Mouse (Mus musculus): ENCODE measurements at regions not wholly inside any gene's neighbourhood (a gene's known extent, or its start where the extent isn't known, plus 50 kb on each side); places are given as distances from the start of the nearest gene placed in this dataset.
A peak's percentile ranks its signal among the peaks of the same experiment; 100 is the strongest.

DNA sequence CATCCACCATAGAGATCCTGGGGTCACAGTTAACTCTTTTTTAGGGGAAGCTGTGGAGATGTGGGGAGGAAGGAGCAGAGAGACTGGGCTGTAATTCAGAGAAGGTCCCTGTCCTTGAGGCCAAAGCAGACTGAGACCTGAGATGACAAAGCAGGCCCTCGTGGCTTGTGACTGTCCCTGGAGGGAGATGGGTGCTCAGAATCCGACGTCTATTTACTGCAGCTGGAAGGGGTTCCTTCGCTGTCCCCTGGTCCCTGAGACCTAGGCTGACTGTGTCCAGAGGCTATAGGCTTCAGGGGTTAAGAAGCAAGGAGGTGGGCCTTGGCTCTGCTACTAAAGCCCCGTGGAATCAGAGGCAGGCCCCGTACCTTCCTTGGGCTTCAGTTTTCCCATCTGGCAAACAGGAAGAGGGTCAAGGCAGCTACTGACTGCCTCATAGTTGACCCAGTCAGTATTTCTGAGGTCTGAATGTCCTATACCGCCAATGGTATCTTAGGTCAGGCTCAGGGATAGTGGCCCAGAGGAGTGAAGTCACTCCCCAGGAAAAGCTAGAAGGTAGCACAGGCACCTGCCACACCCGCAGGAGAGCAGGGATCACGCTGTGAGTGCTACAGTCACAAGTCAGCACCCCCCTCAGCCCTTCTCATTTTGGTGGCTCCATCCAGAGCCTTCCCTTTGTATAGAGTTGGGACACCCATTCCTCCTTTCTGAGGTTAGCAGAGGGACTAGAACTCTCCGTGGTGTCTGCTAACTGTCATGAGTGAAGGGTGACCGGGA lies 65.2 kb downstream of the Cstad start:
- peaks cover 36% of the 10 kb centered on the region for H3K4me1 ChIP-seq (ENCODE audit: control insufficient read depth, insufficient read depth, low read length)
- 39% methylated on average over 11 of the region's 11 CpGs for WGBS
- DNase-seq: peak in 1 of 2 experiments; percentile 44
- TF ChIP-seq POLR2A (IDR thresholded peaks at IDR 0.05; ENCODE audit: borderline replicate concordance, insufficient read depth, low read length) (no peak), CTCF (IDR thresholded peaks at IDR 0.05; ENCODE audit: borderline replicate concordance, insufficient read depth, low read depth, low read length) (no peak)
- H3K4me3 ChIP-seq (replicated peaks; ENCODE audit: insufficient read depth, low read depth, low read length): no peak overlapping the region
- no peaks in the 10 kb centered on the region for H3K27me3 ChIP-seq (ENCODE audit: control insufficient read depth, insufficient read depth, low read length)
- peak overlapping the region; percentile 15; the same call in 1 of the 2 replicates for H3K27ac ChIP-seq (ENCODE audit: insufficient read depth, low read length)

- no peaks in the 10 kb centered on the region for H3K27me3 ChIP-seq (ENCODE audit: control insufficient read depth, insufficient read depth, low read length)
- TF ChIP-seq CTCF (IDR thresholded peaks at IDR 0.05; ENCODE audit: borderline replicate concordance, insufficient read depth, low read depth, low read length) (no peak), POLR2A (IDR thresholded peaks at IDR 0.05; ENCODE audit: borderline replicate concordance, insufficient read depth, low read length) (no peak)
- peak overlapping the region; percentile 98 for H3K27ac ChIP-seq (ENCODE audit: insufficient read depth, low read length)
- peak; percentile 75 to 77 for DNase-seq
- WGBS: under 1% methylated on average over 16 of the region's 16 CpGs
- peak overlapping the region; percentile 49 for H3K4me3 ChIP-seq (replicated peaks; ENCODE audit: insufficient read depth, low read depth, low read length)
- H3K4me1 ChIP-seq (ENCODE audit: control insufficient read depth, insufficient read depth, low read length): peaks cover 41% of the 10 kb centered on the region
Observed at GRCm38 (mm10) chr2:30658844-30659555, 64.2 kb downstream of the Cstad start.
